Mouse (Mus musculus): ENCODE data around the gene Rtkn2.

DNA sequence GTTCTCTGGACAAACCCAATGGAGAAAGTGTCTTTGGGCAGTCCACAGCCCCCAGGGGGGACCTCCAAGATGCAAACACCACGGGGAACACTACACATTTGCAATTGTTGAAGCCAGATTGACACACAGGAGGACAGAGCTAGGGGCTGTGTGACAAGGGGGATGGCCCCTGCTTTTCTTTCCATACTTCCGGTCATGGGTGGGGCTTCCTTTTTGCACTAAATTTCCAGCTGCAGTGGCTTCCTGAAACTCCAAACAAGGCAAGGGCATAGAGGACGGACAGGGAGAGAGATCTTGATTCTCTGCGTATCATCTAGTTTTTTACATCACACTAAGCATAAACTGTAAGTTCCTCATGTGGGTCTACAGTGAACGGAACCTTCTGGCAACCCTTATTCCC lies 88.6 kb downstream of the Rtkn2 start:
- TF ChIP-seq CTCF (IDR thresholded peaks at IDR 0.05; ENCODE audit: control insufficient read depth, insufficient read depth, insufficient read length), result no peak
- no peak for TF ChIP-seq USF1 (IDR thresholded peaks at IDR 0.05; ENCODE audit: low read depth)
- TF ChIP-seq MYOD1 (IDR thresholded peaks at IDR 0.05; ENCODE audit: control insufficient read depth, insufficient read length, low read depth), result no peak
- TF ChIP-seq MAX (IDR thresholded peaks at IDR 0.05), result no peak
- no peak for TF ChIP-seq CEBPB (IDR thresholded peaks at IDR 0.05; ENCODE audit: low read depth)
- TF ChIP-seq FOSL1 (IDR thresholded peaks at IDR 0.05; ENCODE audit: insufficient read depth, low read length, poor library complexity, severe bottlenecking), result no peak
- TF ChIP-seq MYOG (IDR thresholded peaks at IDR 0.05; ENCODE audit: control insufficient read depth, extremely low read depth, insufficient read length), result no peak

All from C2C12 (cell line).